Mouse (Mus musculus) retina, postnatal 7 days (tissue): ENCODE results near the gene Moxd2.

ENCODE experiments used
- DNase-seq: peaks from one replicate; pipeline ENCODE4 v3.0.0-alpha.2; 2012; ENCODE audit warnings: low read depth, low spot score

The Moxd2 gene

GRCm38 (mm10) chr6:40887394-40887793, at the start of gene Moxd2:
Gene Moxd2, minus strand, starts transcription at chr6:40887494.
- DNase-seq, result no peak

DNA sequence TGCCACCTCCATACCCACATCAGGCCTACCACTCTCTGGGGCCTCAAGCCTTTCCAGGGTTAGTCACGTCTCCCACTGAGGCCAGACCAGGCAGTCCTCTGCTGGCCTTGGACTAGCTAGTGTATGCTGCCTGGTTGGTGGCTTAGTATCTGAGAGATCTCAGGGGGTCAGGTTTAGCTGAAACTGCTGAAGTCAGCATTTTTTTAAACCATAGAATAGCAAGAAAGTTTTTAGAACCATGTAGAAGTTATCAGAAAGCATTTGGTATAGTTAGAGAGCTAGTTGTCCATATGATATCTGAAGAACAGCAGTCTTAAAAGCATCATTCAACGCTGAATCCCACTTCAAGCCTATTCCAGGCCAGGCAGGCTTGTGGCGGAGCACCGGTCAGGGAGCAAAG, 32.7 kb upstream of the Moxd2 start:
- no peak for DNase-seq

- DNase-seq, result no peak
These were observed 13.0 kb upstream of the Moxd2 start, which contains the start of gene Prss58 for GRCm38 (mm10) chr6:40900287-40900686. Gene Prss58, minus strand, starts transcription at chr6:40900387.

DNA sequence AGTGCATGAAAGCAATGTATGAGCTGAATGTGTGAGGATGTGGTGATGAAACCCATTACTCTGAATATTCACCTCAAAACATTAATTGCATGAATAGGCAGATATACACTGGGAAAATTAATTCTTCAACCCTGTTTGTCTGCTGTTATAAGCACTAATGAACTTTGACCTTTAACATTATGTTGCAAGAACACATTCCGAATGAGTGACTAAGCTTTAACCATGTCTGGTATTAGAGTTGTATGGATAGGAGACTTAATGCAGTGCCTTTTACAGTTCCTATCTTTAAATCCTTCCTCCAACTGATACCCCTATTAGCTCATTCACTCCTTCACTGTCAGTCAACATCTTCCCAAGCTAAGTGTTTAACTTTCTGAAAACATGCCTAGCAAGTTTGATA, 7.4 kb upstream of the Moxd2 start:
- DNase-seq, result no peak

- no peak for DNase-seq
These were observed 6.3 kb upstream of the Moxd2 start for GRCm38 (mm10) chr6:40893577-40893976.

- no peak for DNase-seq
These were observed 4.5 kb upstream of the Moxd2 start for GRCm38 (mm10) chr6:40891754-40892153.

DNA sequence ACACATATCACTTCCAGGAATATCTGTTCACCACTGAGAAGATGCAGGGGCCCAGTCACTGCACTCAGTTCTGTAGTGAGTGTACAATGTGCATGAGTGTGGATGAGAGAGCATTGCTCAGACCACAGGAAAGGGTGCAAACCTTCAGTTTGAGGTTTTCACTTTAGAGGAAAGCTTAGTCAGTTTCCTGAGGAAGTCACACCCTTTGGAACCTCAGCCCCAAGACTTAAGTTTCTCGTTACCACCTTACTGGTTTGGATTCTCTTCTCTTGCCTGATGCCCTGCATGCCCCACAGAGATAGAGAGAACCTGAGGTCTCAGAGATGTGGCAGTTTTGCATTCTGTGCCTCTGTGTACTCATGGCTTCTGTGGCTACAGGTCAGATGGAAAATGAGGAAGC, 3.7 kb upstream of the Moxd2 start:
- DNase-seq, result no peak

DNA sequence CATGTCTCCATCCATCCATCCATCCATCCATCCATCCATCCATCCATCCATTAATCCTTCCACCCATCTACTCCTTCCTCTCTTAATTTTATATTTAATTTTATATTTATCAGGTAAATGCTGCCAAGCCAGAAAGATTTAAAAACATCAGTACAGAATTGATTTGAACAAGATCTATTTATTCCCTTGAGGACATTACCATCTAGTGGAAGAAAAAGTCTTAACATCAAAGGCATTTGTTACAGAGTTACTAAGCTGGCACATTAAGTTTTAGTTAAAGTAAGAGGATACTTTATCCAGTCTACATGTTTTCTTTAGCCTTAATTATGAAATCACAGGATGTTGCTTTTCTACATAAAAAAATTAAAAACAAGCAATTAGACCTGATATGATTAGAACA, 42.0 kb downstream of the Moxd2 start:
- DNase-seq, result no peak
